Mouse (Mus musculus) spleen, adult 2 months (tissue): ENCODE data around the gene Arhgap22.

ENCODE experiments used
- CTCF ChIP-seq: fragments of 200-500 bp; IDR thresholded peaks from 2 replicates; pipeline ENCODE4 v1.5.1; 2011; ENCODE audit warnings: mild to moderate bottlenecking, inconsistent platforms; ENCODE audit not compliant: insufficient read depth, insufficient read length, insufficient replicate concordance; ENCODE audit errors: extremely low read depth
- POLR2A ChIP-seq: fragments of 200-500 bp; IDR thresholded peaks from 2 replicates; pipeline ENCODE4 v1.6.1; 2011; ENCODE audit warnings: low read depth, low read length, inconsistent platforms

DNA sequence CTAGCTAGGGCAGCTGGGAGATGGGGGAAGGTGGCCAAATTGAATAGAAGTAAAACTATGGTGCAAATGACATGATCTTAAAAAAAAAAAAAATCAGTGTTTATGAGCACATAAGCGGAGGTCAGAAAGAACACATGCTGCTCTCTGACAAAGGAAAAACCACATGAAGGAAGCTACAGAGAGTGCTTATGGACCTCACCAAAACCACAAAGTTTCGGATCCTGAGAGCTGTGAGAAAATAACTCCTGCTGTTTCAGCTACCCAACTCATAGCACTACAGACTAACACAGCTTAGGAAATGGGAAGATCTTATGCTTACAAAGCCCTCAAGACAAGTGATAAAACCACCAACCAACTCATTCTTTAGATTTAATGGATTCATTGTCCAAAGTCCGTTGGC is 186.2 kb downstream of the Arhgap22 start:
- TF ChIP-seq CTCF (no peak), POLR2A (no peak)
